Mouse (Mus musculus) gastrocnemius, postnatal 4 days (tissue): ENCODE data around the gene Hap1. TPM values are rescaled to one million over a fixed set of nuclear protein-coding genes. Genes with fewer than 3 reads are reported as not detected.
"Not testable (repeated sequence)": the region's sequence is repeated elsewhere in the genome, so short reads cannot be mapped to it uniquely, and the experiment has no call there.

Source experiments
- DNase-seq, 2 experiments: peaks; one replicate each; pipeline ENCODE4 v3.0.0; 2021 to 2022; ENCODE audit warnings: low spot score in 2 of 2, mixed read lengths in 2 of 2
- total RNA-seq, 2 experiments: library from RNA; stranded (reverse); gene quantifications; 2 replicates each; pipeline ENCODE4 v1.2.3; 2021

The Hap1 gene
- total RNA-seq, 2 experiments from 2014 or later = 1.5 to 1.7 TPM

DNA sequence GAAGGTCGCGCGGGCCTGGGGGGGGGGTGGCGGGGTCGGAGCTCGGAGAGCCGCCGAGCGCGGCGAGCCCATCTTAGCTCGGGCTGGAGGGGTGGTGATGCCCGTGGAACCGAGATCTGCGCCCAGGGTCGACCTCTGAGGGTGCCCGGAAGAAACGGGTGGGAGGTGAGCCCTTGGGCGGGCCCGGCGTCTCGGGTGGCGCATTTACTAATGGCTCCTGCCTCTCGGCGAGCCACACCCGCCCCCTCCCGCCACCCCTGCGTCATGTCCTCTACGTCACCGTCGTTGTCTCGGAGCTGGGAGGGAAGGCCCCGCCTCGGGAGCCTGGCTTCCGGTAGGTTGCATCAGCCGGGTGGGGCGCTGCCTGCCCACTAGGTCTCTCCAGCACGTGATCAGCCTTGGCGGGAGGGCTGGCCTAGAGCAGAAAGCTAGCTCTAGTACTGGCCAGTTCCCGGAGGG is 35.7 kb downstream of the Hap1 start:
- peak; percentile 93 to 96 for DNase-seq

DNA sequence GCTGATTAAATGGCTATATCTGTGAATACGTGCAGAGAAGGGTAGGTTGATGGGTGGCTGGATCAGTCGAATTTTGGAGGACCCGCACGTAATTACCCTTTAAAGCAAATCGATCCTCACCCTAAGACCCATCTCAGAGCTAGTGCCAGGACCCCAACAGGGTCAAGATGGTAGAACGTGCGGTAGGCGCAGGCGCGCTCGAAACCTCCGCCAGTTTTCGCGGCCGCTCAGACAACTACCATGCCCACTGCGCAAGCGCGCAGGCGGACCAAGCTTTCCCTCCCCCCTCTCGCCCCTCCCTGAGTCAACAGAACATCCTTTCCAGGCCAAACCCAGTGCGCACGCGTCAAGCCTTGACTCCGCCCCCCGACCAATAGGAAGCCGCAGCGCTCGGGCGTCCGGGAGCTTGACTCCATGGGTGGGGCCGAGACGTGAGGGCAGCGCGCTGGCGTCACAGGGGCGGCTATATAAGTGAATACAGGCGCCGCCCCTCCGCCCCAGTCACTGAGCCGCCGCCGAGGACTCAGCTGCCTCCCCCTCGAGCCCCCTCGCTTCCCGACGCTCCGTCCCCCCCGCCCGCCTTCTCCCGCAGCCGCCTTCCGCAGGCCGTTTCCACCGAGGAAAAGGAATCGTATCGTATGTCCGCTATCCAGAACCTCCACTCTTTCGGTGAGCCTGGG is 36.3 kb downstream of the Hap1 start, which contains the start of gene Eif1:
Eif1 (plus strand) TSS at position 394 of the 680 bp plus-strand sequence.
- DNase-seq = peak; percentile 100

DNA sequence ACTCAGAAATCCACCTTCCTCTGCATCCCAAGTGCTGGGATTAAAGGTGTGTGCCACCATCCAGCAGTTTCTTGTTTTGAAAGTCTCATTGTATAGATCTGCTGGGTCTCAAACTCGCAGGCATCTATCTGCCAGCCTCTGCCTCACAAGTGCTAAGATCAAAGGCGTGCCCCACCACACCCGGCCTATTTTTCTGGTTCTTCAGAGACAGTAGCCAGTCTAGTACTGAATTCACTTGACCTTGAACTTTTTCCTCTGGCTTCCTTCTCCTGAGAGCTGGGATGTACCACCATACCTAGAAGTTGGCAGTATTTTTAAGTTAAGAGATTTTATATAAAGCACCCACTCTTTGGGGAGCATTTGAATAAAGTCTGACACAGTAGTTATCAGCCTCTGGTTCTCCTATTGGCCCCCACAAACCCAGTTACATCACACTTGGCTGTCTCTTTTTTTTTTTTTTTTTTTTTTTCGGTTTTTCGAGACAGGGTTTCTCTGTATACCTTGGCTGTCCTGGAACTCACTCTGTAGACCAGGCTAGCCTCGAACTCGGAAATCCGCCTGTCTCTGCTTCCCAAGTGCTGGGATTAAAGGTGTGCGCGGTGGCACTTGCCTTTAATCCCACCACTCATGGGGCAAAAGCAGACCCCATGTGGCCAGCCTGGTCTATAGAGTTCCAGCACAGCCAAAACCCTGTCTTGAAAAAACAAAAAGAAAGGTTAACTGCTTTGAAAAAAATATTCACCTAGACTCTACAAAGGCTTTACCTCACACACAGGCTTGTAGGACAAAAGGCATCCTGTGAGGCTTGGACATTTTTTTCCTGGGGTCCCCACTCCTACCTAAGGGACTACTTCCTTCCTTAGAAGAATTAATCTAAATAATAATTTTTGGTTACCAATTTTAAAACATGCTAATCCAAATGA is 37.1 kb downstream of the Hap1 start:
- DNase-seq = no peak

DNA sequence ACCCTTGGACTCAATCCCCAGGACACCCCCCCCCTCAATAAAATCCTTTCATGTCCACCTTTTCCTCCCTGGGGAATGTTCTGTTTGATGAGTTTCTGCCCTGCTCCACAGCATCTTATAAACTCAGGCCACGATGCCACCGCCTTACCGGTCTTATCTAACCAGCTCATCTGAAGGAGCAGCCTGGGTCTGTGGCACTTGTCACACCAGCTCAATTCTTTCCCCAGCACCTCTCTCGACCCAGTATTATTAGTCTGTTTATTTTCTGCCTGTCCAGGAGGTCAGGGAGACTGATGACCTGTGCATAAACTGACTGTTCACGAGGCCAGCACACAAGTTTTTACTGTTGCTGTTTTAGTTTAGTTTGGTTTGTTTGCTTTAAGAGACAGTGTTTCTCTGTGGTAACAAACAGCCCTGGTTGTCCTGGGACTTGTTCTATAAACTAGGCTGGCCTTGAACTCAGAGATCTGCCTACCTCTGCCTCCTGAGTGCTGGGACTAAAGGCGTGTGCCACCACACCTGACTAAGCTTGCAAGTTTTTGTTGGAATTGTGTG is 38.0 kb downstream of the Hap1 start:
- DNase-seq = no peak

DNA sequence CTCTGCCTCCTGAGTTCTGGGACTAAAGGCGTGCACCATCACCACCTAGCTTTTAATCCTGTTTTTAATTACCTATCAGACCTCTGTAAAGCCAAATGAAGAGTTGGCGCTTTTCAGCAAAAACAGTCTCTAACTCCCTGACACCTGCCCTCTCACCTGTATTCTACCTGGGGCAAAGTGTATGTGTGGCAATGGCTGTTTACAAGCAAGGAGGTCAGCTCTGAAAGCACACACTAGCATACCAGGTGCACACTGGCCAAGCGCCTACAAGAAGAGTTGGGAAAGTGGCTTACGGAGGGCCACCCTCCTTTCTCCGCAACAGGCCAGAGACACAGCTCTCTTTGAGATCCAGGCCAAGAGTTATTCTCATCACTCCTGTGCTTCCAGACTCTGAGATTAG is 40.5 kb downstream of the Hap1 start:
- DNase-seq = no peak

DNA sequence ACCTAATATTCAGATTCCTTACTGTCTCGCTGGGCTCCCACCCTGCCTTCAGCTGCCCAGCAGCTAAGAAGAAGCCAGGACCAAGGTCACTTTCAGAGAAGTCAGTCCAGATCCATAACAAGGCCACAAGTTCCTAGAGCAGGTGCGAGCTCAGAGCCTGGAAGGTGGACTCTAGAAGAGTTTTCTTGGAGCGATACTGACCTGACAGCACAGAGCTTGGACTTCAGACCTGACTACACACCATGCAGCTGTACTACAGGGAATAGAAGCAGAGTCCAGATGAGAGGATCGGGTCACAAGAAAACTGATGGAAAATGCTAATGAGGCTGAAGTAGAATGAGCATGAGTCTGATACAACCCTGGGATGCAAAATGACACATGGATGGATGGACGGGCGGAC is 42.5 kb downstream of the Hap1 start:
- no peak for DNase-seq

DNA sequence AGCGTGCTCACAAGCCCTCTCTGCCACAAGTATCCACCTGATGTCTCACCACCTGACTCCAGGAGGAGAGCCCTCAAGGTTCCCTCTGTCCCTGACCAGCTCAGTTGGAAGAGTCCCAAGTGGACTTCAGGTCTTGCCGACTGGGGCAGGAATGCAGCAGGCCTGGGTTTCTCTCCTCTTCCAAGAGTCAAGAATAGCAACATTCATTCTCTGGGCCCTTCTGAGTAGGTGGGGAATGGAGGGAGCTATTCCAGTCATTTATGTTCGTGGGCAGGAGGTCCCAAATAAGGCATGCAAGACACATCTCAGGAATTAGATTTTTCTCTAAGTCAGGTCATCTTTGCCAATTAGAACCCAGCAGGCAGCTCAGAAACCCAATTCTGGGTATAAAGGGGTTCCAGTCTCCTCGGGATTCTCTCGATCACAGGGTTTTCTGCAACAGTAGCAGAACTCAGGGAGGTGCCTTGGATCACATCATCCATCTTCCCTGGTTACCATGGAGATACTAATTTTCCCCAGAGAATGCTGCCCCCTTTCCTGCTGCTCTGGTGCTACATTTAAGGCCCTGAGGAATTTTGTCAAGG is 43.7 kb downstream of the Hap1 start:
- DNase-seq = no peak

DNA sequence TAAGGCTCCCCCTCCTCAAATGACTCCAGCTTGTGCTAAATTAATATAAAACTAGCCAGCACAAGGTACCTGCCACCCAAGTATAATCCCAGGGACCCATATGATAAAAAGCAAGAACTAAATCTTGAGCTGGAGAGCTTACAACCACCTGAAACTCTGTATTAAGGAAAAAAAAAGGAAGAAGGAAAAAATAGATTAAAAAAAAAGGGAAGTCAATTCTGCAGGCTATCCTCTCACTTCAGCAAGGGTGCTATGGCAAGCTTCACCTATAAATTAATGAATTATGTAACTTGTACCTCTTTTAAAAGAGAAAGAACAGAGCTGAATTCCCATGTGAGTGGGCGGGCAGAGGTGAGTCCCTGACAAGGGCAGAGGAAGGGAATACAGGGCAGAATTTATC is 44.3 kb downstream of the Hap1 start:
- no peak for DNase-seq

DNA sequence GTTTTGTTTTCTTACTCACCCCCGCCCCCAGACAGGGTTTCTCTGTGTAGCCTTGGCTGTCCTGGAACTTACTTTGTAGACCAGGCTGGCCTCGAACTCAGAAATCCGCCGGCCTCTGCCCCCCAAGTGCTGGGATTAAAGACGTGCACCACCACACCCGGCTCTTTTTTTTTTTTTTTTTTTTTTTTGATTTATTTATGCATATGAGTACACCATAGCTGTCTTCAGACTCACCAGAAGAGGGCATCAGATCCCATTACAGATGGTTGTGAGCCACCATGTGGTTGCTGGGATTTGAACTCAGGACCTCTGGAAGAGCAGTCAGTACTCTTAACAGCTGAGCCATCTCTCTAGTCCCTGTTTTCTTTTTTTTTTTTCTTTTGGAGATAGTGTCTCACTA is 47.3 kb downstream of the Hap1 start:
- not testable (repeated sequence) for DNase-seq

DNA sequence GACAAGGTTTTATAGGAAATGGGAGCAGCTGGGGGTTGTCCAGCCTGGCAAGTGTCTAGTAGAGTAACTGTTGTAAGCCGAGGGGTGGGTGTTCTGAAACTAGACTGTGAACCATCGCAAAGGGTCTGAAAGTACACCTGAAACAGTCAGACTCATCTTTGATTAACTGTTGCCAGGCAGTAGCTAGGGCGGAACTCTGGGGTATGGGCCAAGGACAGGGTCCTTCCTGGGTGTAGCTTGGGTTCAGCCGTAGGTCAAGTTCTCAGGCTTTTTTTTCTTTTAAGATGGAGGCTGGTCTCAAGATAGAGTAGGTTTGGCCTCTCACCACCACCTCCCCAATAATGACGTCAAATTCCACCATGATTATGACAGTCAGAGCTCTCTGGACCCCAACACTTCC is 48.0 kb downstream of the Hap1 start:
- no peak for DNase-seq

DNA sequence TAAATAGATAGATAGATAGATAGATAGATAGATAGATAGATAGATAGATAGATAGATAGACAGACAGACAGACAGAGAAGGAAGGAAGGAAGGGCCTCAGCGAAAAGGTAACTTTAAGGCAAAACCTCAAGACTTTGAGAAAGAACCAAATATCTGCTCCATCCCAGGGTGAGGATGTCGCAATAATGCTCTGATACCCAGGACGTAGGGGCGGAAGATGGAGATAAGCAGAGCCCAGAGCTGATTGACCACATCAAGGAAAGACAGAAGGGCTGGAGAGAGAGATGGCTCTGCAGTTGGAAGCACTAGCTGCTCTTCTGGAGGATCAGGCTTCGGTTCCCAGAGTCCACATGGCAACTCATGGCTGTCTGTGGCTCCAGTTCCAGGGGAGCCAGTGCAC is 54.6 kb downstream of the Hap1 start:
- DNase-seq = no peak

DNA sequence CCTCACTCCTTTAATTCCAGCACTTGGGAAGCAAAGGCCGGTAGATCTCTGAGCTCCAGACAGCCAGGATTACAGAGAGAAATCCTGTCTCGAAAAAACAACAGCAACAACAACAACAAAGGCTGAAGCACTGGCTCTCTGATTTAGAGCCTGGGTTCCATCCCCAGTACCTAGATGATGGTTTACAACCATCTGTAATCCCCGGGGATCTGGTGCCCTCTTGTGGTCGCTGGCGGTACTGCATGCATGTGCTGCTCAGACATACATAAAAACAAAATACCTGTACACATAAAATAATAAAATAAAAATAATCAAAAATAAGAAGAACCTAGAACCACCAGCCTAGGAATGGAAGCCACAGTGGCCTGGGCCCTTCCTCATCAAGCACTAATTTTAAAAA is 55.6 kb downstream of the Hap1 start:
- DNase-seq = peak in 1 of 2 experiments; percentile 43

DNA sequence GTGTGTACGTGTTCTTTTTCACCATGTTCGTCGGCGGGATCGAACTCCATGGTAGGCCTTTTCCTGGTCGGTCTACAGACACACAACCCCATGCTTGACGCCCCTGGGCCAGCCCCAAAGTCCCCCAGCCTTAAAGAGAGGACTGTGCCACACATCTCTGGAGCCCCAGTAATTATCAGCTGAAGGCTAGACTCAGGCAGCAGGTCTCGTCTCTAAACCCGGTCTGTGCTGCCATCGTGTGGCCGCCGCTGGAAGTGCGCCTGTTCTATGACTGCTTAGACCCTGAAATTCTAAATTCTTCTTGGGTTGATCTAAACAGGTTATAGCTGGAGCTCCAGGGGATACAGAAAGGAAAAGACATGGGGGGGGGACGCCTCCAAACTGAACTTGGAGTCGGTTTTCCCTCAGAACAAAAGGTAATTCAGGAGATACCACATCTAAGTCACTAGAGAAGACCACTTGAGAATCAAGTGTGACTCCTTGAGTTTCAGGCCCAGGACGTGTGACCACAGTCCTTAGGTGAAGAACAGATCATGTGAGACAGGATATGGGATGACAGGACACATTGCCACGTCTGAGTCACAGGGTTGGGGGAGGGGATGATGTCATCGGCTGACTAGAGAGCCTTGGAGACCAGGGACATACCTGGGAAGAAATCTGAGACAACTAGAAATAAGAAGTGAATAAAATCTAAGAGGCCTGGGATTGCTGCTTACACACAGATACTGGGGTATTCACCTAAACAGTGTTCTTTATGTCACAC is 57.5 kb downstream of the Hap1 start:
- DNase-seq = peak; percentile 69 to 79

DNA sequence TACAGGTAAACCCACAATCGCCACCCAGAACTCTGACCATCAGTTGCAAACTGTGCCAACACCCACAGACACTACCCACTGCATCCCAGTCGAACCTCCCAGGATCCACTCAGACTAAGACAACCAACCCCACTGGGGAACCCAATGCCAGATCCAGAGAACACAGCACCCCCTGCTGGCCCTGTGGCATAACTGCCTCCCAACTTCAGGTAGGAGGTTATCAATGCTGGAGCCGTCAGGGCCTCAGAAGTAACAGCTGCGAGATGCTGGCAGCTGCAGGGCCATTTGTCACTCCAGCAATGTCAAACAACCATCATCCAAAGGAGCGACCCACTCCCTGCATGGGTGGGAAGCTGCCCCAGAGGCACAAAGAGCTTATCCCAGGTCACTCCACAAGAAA is 58.1 kb downstream of the Hap1 start:
- no peak for DNase-seq

Other genes with a start within 250 kb of the Hap1 start
- not detected for gene Krt13, start 234.6 kb downstream of the Hap1 start, total RNA-seq
- gene Krt15, start 220.2 kb downstream of the Hap1 start, total RNA-seq = 1 to 10 TPM in 1 of 2 experiments, under 1 TPM in 1; 0.27 to 1.1 TPM
- gene Krt19, start 207.5 kb downstream of the Hap1 start, total RNA-seq = 1 to 10 TPM in 1 of 2 experiments, under 1 TPM in 1; 0.71 to 1.3 TPM
- under 1 TPM in 1 of 2 experiments, not detected in 1; 0.15 TPM for gene Krt9, start 162.9 kb downstream of the Hap1 start, total RNA-seq
- 1 to 10 TPM in 1 of 2 experiments, under 1 TPM in 1; 0.15 to 1.8 TPM for gene Krt14, start 148.6 kb downstream of the Hap1 start, total RNA-seq
- gene Krt16, start 107.2 kb downstream of the Hap1 start, total RNA-seq = under 1 TPM in 1 of 2 experiments, not detected in 1; 0.29 TPM
- under 1 TPM; 0.29 to 0.44 TPM for gene Krt17, start 95.1 kb downstream of the Hap1 start, total RNA-seq
- gene Krt42, start 86.3 kb downstream of the Hap1 start, total RNA-seq = not detected
- gene Eif1, start 36.2 kb downstream of the Hap1 start, total RNA-seq = 100 to 1,000 TPM; 842 to 874 TPM
- gene Gast, start 21.7 kb downstream of the Hap1 start, total RNA-seq = not detected
- 10 to 100 TPM; 80.4 to 91.4 TPM for gene Jup, start 41.6 kb upstream of the Hap1 start, total RNA-seq
- gene P3h4, start 58.7 kb upstream of the Hap1 start, total RNA-seq = 10 to 100 TPM; 27.4 to 29.4 TPM
- 10 to 100 TPM; 86.4 TPM for gene Fkbp10, start 59.6 kb upstream of the Hap1 start, total RNA-seq
- 10 to 100 TPM; 35.8 to 38.1 TPM for gene Nt5c3b, start 85.7 kb upstream of the Hap1 start, total RNA-seq
- gene Klhl10, start 85.8 kb upstream of the Hap1 start, total RNA-seq = 1 to 10 TPM; 1.0 to 1.5 TPM
- gene Klhl11, start 116.6 kb upstream of the Hap1 start, total RNA-seq = 10 to 100 TPM; 14.9 to 15.8 TPM
- gene Acly, start 171.9 kb upstream of the Hap1 start, total RNA-seq = 10 to 100 TPM; 54.1 to 57.9 TPM
- under 1 TPM; 0.13 to 0.22 TPM for gene Ttc25, start 189.5 kb upstream of the Hap1 start, total RNA-seq
- gene Cnp, start 218.8 kb upstream of the Hap1 start, total RNA-seq = 10 to 100 TPM; 33.3 to 38.3 TPM